Mouse (Mus musculus): Measurements from ENCODE around the gene Mmaa. TPM values are rescaled to one million over a fixed set of nuclear protein-coding genes. Genes with fewer than 3 reads are reported as not detected.

The Mmaa gene
- total RNA-seq (2021) = 10 to 100 TPM; 17.1 to 18.3 TPM

DNA sequence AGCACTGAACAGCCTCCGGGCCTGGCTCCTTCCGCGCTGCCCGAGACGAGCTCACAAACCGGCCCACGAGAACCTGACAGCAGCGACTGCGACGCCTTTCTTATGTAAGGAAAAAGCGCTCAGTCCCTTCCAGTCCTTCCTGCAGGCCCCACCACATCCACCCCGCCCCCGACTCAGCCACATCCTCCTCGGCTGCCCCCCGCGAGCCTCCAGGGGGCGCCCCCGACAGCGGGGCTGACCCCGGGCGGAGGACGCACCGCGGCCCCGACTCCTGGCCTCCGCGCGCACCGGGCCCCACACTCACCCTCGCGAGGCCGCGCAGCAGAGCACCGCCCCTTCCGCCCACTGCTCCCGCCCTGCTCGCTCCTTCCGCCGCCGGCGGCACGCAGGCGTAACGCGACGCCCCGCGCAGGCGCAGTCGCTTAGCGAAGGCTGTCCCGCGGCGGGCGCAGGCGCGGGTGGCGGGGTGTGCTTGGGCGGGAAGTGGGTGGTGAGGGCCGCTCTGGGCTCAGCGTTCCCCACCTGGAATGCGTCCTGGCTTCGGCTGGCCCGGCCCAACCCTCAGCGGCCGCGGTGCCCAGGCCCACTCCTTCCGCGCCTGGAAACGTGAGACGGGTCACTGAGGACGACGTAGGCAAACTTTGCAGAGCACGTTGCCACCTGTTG lies at the start of gene Mmaa:
TSS of gene Mmaa (minus strand) at position 328 of the 666 bp plus-strand sequence.
- intact Hi-C loops (cut with DNase I) = loop anchor here (5.0 kb wide), 4 partner anchors 103 to 1232 kb away; partner anchors contain the start of genes Smad1 and Zfp827
- peak; percentile 92 to 99 for DNase-seq (ENCODE audit: extremely low spot score in 1 of 2, low spot score in 2 of 2)

DNA sequence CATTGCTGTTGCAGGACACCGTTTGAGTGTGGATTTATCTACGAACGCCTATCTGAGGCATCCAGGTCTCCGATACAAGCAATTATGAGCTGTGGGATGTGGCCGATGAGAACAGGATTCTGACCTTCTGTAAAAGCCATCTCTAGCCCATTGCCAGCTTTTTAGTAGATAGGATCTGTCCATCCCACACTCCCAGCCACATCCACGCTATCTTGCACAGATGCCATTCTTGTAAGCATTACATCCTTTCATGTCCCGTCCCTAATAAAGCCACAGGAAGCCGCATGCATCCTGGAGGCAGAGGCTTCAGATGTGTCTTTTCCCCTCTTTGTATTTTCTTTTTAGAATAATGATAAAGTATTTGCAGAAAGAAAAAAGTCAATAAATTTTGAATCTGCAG lies 46.5 kb upstream of the Mmaa start:
- no peak for DNase-seq (ENCODE audit: extremely low spot score in 1 of 2, low spot score in 2 of 2)
- intact Hi-C loops (cut with DNase I) = loop anchor here (10.0 kb wide), 1 partner anchor 154 kb away; no protein-coding TSS in a partner anchor

DNA sequence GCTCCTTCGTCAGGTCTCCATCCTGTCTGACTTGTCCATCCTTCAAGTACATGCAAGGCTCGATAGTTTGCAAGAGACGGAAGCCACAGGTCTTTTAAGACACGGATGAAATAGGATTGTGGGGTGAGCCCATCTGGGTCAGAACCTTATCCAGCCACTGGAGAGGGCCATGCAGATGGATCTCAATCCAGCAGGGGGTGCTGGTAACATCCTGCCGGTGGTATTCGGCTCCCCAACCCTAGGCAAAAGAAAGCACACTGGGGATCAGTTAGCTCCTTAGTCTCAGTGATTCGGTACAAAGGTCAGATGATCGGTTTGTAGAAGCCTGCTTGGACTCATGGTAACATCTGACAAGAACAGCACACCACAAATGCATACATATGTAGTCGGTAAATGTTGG lies 44.8 kb upstream of the Mmaa start:
- peak in 1 of 2 experiments; percentile 49 for DNase-seq (ENCODE audit: extremely low spot score in 1 of 2, low spot score in 2 of 2)
- intact Hi-C loops (cut with DNase I) = no loop called here

GRCm38 (mm10) chr8:79338619-79339018 lies 43.9 kb upstream of the Mmaa start:
- intact Hi-C loops (cut with DNase I) = no loop called here
- no peak for DNase-seq (ENCODE audit: extremely low spot score in 1 of 2, low spot score in 2 of 2)

GRCm38 (mm10) chr8:79332109-79332900 lies 37.6 kb upstream of the Mmaa start:
- intact Hi-C loops (cut with DNase I) = no loop called here
- DNase-seq (ENCODE audit: extremely low spot score in 1 of 2, low spot score in 2 of 2) = no peak

DNA sequence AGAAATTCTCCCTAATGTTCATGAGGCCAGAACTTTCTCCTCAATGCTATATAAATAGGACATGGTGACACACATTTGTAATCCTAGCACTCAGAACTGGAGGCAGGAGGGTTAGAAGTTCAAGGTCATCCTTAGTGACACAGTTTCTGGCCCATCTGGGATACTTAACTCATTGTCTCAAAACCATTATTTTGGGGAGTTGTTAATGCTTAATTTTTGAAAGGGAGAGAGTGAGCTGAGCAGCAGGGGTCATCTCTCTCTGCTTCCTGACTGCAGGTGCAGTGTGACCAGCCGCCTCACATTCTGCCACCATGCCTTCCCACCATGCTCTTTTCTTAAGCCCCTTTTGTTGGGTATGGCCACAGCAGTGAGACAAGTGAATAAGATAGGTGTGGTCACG lies 36.8 kb upstream of the Mmaa start:
- intact Hi-C loops (cut with DNase I) = no loop called here
- no peak for DNase-seq (ENCODE audit: extremely low spot score in 1 of 2, low spot score in 2 of 2)

GRCm38 (mm10) chr8:79331017-79331416 lies 36.3 kb upstream of the Mmaa start:
- DNase-seq (ENCODE audit: extremely low spot score in 1 of 2, low spot score in 2 of 2) = no peak
- intact Hi-C loops (cut with DNase I) = no loop called here

DNA sequence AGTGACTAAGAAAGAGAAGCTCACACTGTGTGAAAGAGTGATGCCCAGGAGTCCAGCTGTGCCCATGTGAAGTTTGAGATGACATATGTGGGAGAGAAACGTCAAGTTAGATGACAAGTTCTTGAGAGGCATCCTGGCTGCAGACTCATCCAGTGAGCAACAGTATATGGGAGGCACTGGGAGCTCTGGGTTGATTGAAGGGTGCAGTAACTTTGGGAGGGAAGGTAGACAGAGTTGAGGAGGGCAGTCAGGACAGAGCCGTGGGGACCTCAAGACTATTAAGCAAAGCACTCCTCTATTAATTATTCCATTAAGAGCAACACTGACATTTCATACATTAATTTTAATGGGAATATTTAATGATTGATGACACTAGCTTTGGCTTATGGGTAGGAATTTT lies 35.0 kb upstream of the Mmaa start:
- no peak for DNase-seq (ENCODE audit: extremely low spot score in 1 of 2, low spot score in 2 of 2)
- intact Hi-C loops (cut with DNase I) = no loop called here

- intact Hi-C loops (cut with DNase I) = no loop called here
- DNase-seq (ENCODE audit: extremely low spot score in 1 of 2, low spot score in 2 of 2) = no peak
These were observed 34.4 kb upstream of the Mmaa start for GRCm38 (mm10) chr8:79329182-79329581.

DNA sequence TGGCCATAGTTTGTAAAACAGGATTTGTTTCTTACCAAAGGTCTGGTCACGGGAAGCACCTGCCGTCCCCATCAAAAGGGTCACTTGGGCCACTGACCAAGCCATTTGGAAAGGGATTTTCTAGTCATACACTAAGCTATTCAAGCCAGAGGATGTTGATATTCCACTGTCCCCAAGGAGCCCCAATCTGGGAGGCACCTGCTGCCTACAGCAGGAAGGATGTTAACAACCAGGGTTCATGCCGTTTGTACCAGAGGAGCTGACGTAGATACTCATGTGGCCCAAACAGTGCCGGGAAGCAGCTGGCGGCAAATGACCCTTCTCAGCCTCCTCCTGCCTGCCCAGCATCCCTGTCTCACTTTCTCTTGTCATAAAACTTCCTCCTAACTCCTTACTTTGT lies 30.8 kb upstream of the Mmaa start:
- intact Hi-C loops (cut with DNase I) = no loop called here
- DNase-seq (ENCODE audit: extremely low spot score in 1 of 2, low spot score in 2 of 2) = peak in 1 of 2 experiments; percentile 49

- intact Hi-C loops (cut with DNase I) = no loop called here
- peak in 1 of 2 experiments; percentile 22 for DNase-seq (ENCODE audit: extremely low spot score in 1 of 2, low spot score in 2 of 2)
These were observed 30.2 kb upstream of the Mmaa start for GRCm38 (mm10) chr8:79324928-79325327.

DNA sequence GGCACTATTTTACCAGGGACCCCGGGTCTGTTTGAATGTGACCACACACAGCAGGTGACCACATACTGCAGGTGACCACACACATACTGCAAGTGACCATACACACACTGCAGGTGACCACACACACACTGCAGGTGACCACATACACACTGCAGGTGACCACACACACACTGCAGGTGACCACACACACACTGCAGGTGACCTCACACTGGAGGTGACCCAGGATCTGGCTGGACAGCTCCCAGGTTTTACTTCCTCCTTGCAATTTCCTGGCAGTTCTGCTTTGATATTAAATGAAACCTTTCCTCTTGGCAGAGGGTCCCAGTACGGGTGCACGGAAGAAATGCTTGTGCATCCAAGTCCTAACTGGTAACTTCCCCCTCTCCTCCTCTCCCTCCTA lies 29.3 kb upstream of the Mmaa start:
- intact Hi-C loops (cut with DNase I) = no loop called here
- no peak for DNase-seq (ENCODE audit: extremely low spot score in 1 of 2, low spot score in 2 of 2)

DNA sequence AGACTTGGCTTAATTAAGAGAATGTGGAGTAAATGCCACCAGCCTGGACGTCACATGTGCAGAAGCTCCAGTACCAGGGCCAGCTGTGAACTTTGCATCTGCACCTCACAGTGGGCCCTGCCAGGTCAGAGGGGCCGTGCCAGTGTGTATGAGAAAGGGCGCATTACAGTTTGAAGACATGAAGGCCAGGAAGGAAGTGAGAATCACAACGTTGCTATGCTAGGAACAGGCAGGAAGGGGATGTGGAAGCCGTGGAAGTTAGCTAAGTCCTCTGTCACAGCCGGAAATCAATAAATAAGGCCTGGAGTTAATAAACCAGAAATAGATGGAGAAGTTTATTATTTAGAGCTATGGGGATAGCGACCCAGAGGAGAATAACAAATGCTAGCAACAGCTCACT lies 28.4 kb upstream of the Mmaa start:
- intact Hi-C loops (cut with DNase I) = no loop called here
- DNase-seq (ENCODE audit: extremely low spot score in 1 of 2, low spot score in 2 of 2) = no peak

GRCm38 (mm10) chr8:79310801-79311200 lies 16.1 kb upstream of the Mmaa start:
- intact Hi-C loops (cut with DNase I) = no loop called here
- no peak for DNase-seq (ENCODE audit: extremely low spot score in 1 of 2, low spot score in 2 of 2)

GRCm38 (mm10) chr8:79305941-79306340 lies 11.2 kb upstream of the Mmaa start:
- DNase-seq (ENCODE audit: extremely low spot score in 1 of 2, low spot score in 2 of 2) = no peak
- intact Hi-C loops (cut with DNase I) = no loop called here

DNA sequence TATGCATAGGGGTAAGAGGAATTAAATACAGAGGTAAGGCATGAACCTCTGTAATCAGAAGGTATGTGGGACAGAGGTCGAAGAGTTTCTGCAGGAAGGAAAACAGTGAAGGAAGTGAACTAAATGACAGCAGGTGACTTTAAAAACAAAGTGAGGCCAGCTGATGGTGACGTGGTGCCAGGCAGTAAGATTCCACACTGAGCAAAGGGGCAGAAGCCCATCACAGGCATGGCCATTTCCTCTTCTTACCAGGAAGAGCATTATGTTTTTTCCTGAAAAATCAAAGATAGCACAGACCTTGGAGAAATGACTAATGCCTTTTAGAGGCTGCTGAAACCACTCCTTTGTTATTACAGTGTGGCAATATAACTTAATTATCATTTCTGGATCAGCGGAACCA lies 6.8 kb upstream of the Mmaa start:
- DNase-seq (ENCODE audit: extremely low spot score in 1 of 2, low spot score in 2 of 2) = no peak
- intact Hi-C loops (cut with DNase I) = no loop called here

DNA sequence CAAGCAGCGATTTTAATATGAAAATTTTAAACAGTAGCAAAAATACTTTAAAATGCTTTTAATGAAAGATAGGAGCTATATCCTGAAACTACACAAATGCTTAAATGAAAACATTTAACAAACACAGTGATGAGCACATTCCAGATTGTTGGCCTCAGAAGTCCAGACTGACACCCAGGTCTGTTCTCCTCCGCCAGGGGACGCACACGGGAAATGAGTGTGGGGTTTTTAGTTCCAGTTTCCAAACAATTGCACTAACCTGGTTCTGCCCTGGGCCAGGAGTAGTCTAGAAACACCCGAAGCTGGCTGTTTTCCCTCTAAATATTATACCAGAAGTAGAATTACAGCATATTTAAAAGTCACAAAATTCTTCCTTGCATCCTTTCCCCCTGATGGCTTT lies 5.0 kb upstream of the Mmaa start:
- intact Hi-C loops (cut with DNase I) = loop anchor here (2.0 to 5.0 kb wide), 4 partner anchors 98 to 1237 kb away; partner anchors contain the start of gene Smad1
- DNase-seq (ENCODE audit: extremely low spot score in 1 of 2, low spot score in 2 of 2) = peak in 1 of 2 experiments; percentile 26

DNA sequence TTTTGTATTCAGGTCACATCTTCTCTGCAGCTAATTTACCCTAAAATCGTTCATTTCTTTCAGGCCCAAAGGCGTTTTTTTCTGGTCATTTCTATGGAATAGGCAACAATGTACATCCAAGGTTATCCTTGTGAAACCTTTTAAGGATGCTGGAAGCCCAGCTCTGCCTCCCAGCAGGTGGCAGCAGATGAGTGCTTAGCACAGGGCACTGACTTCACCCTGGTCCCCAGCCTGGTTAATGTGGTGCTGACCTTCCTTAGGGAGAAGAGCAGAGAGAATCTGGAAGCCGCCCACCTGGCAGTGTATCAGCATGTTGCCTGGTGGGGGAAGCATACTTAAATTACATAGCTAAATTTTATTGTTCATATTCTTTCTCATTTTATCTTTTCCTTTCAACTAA lies 3.0 kb upstream of the Mmaa start:
- peak; percentile 51 to 81 for DNase-seq (ENCODE audit: extremely low spot score in 1 of 2, low spot score in 2 of 2)
- intact Hi-C loops (cut with DNase I) = loop anchor here (2.0 to 5.0 kb wide), 4 partner anchors 100 to 1235 kb away; partner anchors contain the start of gene Smad1

DNA sequence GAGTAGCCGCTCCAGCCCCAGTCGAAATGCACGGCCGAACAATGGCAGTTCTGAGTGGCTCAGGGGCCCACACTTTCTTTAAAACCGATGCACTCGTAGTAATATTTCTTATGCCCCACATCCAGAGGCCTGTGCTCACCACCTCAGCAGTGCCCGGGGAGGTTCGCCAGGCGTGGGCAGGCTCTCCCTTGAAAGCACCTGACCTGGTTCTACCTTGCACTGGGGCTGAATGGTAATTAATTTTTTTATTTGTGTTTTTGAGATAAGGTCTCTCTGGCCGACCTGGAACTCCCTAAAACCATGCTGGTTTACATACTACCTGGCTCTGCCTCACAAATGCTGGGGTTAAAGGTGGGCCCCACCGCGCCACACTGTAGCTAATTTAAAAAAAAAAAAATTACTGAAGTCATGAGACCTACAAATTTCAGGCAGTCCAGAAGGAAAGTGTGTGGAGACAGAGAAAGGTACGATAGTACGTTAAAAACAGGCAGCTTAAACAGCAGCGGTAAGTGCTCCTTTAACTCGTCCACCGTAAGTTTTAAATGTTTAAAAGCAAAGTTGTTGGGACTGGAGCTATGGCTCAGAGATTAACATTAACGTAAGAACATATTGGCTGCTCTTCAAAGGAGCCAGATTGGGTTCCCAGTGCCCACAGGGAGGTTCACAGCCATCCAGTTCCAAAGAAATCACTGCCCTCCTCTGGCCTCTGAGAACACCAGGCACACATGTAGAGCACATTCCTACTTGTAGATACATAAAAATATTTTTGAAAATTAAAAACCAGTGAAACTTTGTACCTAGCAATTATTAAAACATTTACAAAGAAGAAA lies 754 bp upstream of the Mmaa start:
- no peak for DNase-seq (ENCODE audit: extremely low spot score in 1 of 2, low spot score in 2 of 2)

More for the DNA sequence above, 754 bp upstream of the Mmaa start:
- intact Hi-C loops (cut with DNase I) = loop anchor here (5.0 kb wide), 3 partner anchors 102 to 1233 kb away; partner anchors contain the start of gene Smad1

Measured in left cerebral cortex, postnatal 10 days (tissue).